Mouse (Mus musculus) frontal cortex, adult (tissue): ENCODE data around the gene Cfap20.
"Not testable (repeated sequence)": the region's sequence is repeated elsewhere in the genome, so short reads cannot be mapped to it uniquely, and the experiment has no call there.

Experiments used
- ATAC-seq: cut with Nextera tagmentation; 2 replicates; pipeline ENCODE4 v1.9.2; 2017; ENCODE audit warnings: mild to moderate bottlenecking, moderate library complexity, mixed read lengths; ENCODE audit not compliant: low TSS enrichment

Cfap20 gene

DNA sequence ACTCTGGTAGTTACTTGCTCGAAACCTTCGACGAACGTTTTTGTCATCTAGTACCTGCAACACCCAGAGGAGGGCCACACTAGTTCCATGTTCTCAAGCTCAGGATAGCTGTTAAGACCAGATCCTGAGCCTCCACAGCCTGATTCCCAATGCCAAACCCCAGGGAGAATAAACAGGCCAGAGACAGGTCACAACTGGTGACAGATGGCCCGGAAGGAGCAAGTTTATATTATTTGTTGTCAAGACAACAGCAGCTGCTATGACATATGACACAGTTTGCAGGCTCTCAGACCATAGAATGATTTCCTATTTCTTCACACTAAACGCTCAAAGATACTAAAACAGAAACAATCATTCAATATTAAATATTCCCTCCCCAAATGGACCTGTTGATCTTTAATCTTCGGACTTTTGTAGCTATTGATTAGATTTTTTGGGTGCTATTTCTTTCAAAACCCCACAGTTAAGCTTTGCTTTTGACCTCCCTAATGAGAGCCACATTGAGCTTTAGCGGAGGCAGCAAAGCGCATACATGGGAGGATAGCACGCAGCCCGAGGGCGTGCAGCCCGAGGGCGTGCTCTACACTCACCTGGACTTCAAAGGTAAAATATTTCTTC is 12.4 kb downstream of the Cfap20 start:
- ATAC-seq = no peak

- no peak for ATAC-seq
These were observed 23.2 kb downstream of the Cfap20 start for GRCm38 (mm10) chr8:95411309-95411972.

DNA sequence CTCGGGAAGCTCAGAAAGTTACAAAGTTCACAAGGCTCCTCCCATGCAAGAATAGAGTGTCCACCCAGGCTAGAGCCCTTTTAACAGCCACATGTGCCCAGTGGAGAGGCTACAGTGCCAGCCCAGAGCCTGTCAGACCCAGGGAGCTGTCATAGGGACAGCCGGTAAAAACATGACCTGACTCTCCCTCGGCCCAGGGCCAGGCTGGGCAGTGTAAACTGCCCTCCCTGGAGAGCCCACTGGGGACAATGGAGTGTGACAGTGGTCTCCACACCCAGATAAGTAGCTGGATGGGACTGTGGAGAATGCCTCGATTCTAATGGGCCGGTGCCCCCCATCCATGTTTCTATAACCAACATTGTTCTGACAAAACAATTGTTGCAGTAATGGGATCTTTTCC is 25.2 kb downstream of the Cfap20 start:
- ATAC-seq = no peak

DNA sequence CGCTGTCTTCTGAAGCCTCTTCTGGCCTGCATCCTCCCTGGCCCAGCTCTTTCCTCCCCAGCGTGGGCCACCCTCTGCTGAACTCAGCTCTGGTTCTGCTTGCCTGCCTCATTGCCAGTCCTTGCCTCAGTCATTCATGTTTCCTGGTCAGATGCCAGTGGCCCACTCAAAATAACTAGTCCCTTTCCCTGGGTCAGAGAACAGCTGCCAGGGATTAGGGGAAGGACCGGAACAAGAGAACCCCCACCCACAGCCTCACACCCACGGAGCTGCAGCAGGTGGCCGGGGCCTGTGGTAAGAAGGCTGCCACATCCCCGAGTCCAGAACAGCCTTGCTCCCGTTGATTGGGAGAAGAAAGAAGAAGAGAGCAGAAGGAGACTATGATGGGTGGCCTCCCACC is 33.6 kb downstream of the Cfap20 start:
- no peak for ATAC-seq

DNA sequence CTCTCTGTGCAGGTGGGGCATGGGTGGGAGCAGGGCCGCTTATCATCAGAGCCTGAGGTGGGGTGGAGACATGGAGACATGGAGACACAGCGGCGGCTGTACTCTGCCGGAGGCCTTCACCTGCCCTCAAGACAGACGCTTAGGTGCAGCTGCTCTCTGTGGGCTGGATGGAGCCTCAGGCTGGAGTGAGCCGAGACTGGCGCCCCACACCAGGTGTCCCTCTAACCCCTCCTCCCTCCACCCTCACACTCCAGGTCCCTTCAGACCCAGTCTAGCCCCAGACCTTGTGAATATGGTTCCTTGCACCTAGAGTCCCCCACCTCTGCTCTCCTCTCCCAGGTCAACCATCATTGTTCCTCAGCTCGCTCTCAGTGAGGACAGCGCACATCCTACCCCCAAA is 35.5 kb downstream of the Cfap20 start:
- ATAC-seq = no peak

GRCm38 (mm10) chr8:95397201-95397600 is 37.5 kb downstream of the Cfap20 start:
- ATAC-seq = no peak

- no peak for ATAC-seq
These were observed 37.9 kb downstream of the Cfap20 start for GRCm38 (mm10) chr8:95396752-95397151.

DNA sequence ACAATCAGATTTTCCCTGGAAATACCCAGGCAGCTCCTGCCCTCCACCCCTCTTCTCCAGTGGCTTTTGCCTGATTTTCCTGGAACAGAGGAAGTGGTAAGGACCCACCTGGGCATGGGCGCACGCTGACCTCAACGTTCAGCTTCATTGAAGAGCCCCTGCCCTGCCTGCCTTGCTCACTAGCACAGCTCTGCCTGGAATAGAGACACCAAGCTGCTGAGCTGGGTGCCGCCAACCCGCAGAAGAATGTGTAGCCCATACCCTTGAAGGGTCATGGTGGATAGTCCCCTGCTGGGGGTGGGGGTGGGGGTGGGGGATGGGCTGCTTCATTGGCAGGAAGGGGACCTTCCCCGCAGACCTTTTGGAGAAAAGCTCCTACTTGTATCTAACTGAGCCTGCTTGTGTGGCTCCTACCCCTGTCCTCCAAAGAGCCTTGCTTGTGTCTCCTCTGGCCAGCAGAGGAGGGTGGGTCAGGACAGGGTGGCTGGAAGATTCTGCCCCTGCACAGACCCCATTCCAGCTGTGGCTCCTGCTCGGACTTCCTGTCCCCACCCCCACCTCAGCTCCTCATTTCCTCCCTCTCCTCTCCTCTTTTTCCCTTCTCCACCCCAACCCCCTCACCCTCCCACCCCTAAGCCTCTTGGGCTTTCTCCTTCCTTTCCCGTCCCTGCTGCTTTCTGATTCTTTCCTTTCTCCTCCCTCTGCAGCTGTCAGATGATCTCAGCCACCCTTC is 39.3 kb downstream of the Cfap20 start:
- no peak for ATAC-seq

GRCm38 (mm10) chr8:95392604-95393003 is 42.1 kb downstream of the Cfap20 start:
- ATAC-seq = no peak

DNA sequence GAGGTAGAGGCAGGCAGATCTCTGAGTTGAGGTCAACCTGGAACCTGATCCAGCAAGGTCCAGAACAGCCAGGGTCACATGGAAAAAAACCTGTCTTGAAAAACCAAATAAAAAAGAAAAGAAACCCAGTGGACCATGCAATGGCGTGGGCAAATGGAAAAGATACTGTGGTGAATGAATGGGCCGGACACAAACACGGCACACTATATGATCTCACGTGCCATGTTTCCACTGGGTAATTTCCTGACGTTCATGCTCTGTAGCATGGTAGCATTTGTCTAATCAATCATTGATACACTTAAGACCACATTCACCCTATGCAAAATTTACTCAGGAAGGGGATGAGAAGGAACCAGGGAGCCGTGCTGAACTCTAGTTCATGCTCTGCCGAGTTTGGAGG is 43.6 kb downstream of the Cfap20 start:
- no peak for ATAC-seq

DNA sequence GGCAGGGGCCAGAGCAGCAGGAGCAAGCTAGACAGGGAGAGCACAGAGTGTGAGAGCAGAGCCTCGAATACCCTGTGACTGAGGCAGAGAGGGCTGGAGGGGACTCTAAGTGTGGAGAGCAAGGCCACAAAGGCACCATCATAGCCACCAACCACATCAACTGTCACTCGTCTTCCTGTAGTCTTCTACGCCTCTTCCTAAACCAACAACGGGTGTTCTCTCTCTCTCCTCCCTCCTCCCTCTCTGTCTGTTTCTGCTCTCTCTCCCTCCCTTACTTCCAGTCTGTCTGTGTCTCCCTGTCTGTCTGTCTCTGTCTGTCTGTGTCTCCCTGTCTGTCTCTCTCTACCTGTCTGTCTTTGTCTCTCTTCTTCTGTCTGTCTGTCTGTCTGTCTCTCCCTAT is 44.4 kb downstream of the Cfap20 start:
- ATAC-seq = no peak

DNA sequence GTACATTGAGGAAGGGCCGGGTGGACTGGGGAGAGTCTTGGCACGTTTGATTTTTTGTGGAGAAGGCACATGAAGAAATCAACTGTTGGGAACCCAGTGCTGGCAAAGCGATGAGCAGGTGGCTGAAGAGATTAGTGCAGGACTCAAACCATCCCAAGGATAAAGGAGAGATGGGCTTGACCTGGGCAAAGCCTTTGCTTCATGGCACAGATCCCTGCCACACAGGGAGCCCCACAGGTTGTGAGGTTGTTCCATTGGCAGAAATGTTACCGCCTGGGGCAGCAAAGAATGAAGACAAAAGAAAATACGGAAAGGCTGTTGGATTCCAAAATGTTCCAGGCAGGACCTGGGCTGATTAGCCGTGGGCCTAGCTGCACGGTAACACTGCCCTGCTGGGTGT is 46.7 kb downstream of the Cfap20 start:
- ATAC-seq = no peak

DNA sequence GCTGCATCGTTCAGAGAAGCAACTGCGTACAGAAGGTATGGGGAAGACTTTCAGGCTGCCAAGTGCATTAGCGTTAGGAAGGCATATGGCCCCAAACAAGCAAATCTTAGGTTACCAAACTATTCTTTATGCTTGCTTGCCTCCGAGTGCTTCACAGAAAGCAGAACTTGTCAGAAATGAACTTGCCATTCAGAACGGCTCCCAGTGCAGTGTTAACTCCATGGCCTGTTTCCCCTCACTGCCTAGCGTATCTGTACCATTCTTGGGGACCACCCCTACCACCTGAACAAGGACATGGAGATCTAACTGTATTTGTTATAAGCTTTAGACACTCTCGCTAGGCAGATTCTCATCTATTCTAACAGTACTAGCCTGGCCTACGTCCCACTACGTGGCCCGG is 47.4 kb downstream of the Cfap20 start:
- ATAC-seq = no peak

DNA sequence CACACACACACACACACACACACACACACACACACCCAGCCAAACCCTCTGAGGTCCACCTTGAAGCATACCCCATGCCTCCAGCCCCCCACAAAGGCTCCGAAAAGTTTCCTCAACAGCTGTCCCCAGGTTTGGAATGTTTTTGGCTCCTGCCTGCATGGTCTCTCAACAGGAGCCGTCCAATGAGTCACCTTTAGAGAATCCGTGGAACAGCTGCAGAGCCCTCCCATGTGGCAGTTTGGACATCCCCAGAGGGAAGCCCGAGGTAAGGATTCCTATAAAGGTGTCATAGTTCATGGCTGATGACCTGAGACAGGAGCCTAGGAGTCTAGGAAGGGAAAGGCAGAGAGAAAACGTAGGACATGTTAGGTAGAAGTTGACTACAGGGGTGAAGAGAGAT is 48.6 kb downstream of the Cfap20 start:
- no peak for ATAC-seq

- ATAC-seq = no peak
These were observed 50.2 kb downstream of the Cfap20 start for GRCm38 (mm10) chr8:95384501-95384900.

DNA sequence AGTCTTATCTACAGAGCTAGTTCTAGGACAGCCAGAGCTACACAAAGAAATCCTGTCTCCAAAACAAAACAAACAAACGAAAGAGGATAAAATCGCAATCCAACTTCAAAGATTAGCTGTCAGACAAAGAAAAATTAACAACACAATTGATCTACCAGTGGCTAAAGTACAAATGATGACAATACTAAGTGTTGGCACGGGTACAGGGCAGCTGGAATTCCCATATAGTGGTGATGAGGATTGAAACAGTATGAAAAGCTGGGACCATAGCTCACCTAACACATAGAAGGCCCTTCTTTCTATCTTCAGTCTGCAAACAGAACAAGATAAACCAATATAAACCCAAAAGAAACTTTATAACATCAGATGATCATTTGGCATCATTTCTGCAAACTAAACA is 53.1 kb downstream of the Cfap20 start:
- no peak for ATAC-seq

- ATAC-seq = no peak
These were observed 53.7 kb downstream of the Cfap20 start for GRCm38 (mm10) chr8:95380953-95381352.

GRCm38 (mm10) chr8:95378928-95379327 is 55.7 kb downstream of the Cfap20 start:
- ATAC-seq = not testable (repeated sequence)

GRCm38 (mm10) chr8:95377863-95378291 is 56.8 kb downstream of the Cfap20 start:
- no peak for ATAC-seq

GRCm38 (mm10) chr8:95377101-95377500 is 57.6 kb downstream of the Cfap20 start:
- ATAC-seq = no peak

- no peak for ATAC-seq
These were observed 58.2 kb downstream of the Cfap20 start for GRCm38 (mm10) chr8:95376309-95376999.

GRCm38 (mm10) chr8:95375374-95375930 is 59.2 kb downstream of the Cfap20 start:
- peak; percentile 27; the same call in 1 of the 2 replicates for ATAC-seq
